Mouse (Mus musculus) activated CD4-positive, CD25-positive, alpha-beta regulatory T cell, adult 9 weeks (primary cell): ENCODE results near the gene Hsf4. TPM values are rescaled to one million over a fixed set of nuclear protein-coding genes. Genes with fewer than 3 reads are reported as not detected.

ENCODE experiments used
- polyA plus RNA-seq: library from polyadenylated mRNA; unstranded; fragments of 100-300 nt; shearing (Covaris generic); gene quantifications from one replicate; pipeline ENCODE4 v1.2.1, GENCODE M21; 2017

The Hsf4 gene
- polyA plus RNA-seq = 0.86 TPM

GRCm38 (mm10) chr8:105269461-105269947 lies at the start of gene Hsf4:
Gene Hsf4 (plus strand): TSS chr8:105269801.

GRCm38 (mm10) chr8:105224413-105225271 lies 45.0 kb upstream of the Hsf4 start, which contains the start of gene D230025D16Rik:
Gene D230025D16Rik (plus strand): TSS chr8:105225145.

GRCm38 (mm10) chr8:105254966-105255350 lies 14.6 kb upstream of the Hsf4 start, which contains the start of gene B3gnt9:
Gene B3gnt9 (minus strand): TSS chr8:105255153.

GRCm38 (mm10) chr8:105264024-105264982 lies 5.3 kb upstream of the Hsf4 start, which contains the start of the genes Tradd and Fbxl8:
Gene Tradd (minus strand): TSS chr8:105264609.
Gene Fbxl8 (plus strand): TSS chr8:105264648.

GRCm38 (mm10) chr8:105275840-105276239 lies 6.2 kb downstream of the Hsf4 start, which contains the start of gene Nol3:
Gene Nol3 (plus strand): TSS chr8:105276140.

GRCm38 (mm10) chr8:105289805-105290460 lies 20.3 kb downstream of the Hsf4 start, which contains the start of gene 4931428F04Rik:
Gene 4931428F04Rik (minus strand): TSS chr8:105289864.

GRCm38 (mm10) chr8:105295895-105296573 lies 26.4 kb downstream of the Hsf4 start, which contains the start of gene Exoc3l:
Gene Exoc3l (minus strand): TSS chr8:105296101.

GRCm38 (mm10) chr8:105297511-105298192 lies 28.1 kb downstream of the Hsf4 start, which contains the start of gene E2f4:
Gene E2f4 (plus strand): TSS chr8:105297663.

GRCm38 (mm10) chr8:105305211-105306145 lies 35.9 kb downstream of the Hsf4 start, which contains the start of gene Elmo3:
Gene Elmo3 (plus strand): TSS chr8:105305601.

Other genes starting within 250 kb of the Hsf4 start
- gene Ces3a, start 221.2 kb upstream of the Hsf4 start, polyA plus RNA-seq = not detected
- gene Ces3b, start 186.0 kb upstream of the Hsf4 start, polyA plus RNA-seq = not detected
- not detected for gene Ces4a, start 138.0 kb upstream of the Hsf4 start, polyA plus RNA-seq
- gene Cbfb, start 99.1 kb upstream of the Hsf4 start, polyA plus RNA-seq = 27.3 TPM
- 30.6 TPM for gene D230025D16Rik, start 44.7 kb upstream of the Hsf4 start, polyA plus RNA-seq
- gene B3gnt9, start 14.6 kb upstream of the Hsf4 start, polyA plus RNA-seq = 0.93 TPM
- gene Tradd, start 5.2 kb upstream of the Hsf4 start, polyA plus RNA-seq = 48.9 TPM
- 23.4 TPM for gene Fbxl8, start 5.2 kb upstream of the Hsf4 start, polyA plus RNA-seq
- not detected for gene Nol3, start 6.3 kb downstream of the Hsf4 start, polyA plus RNA-seq
- 1.9 TPM for gene 4931428F04Rik, start 20.1 kb downstream of the Hsf4 start, polyA plus RNA-seq
- gene Exoc3l, start 26.3 kb downstream of the Hsf4 start, polyA plus RNA-seq = 2.1 TPM
- gene E2f4, start 27.9 kb downstream of the Hsf4 start, polyA plus RNA-seq = 82.3 TPM
- 8.1 TPM for gene Elmo3, start 35.8 kb downstream of the Hsf4 start, polyA plus RNA-seq
- 2.6 TPM for gene Lrrc29, start 56.5 kb downstream of the Hsf4 start, polyA plus RNA-seq
- gene Tmem208, start 56.6 kb downstream of the Hsf4 start, polyA plus RNA-seq = 151 TPM
- gene Fhod1, start 78.2 kb downstream of the Hsf4 start, polyA plus RNA-seq = 1.8 TPM
- 0.59 TPM for gene Slc9a5, start 79.0 kb downstream of the Hsf4 start, polyA plus RNA-seq
- not detected for gene Plekhg4, start 103.5 kb downstream of the Hsf4 start, polyA plus RNA-seq
- gene Kctd19, start 143.7 kb downstream of the Hsf4 start, polyA plus RNA-seq = not detected
- gene Lrrc36, start 143.8 kb downstream of the Hsf4 start, polyA plus RNA-seq = not detected
- gene Tppp3, start 201.7 kb downstream of the Hsf4 start, polyA plus RNA-seq = 1.3 TPM
- 2.2 TPM for gene Zdhhc1, start 227.1 kb downstream of the Hsf4 start, polyA plus RNA-seq
- gene Hsd11b2, start 249.0 kb downstream of the Hsf4 start, polyA plus RNA-seq = not detected